Mouse (Mus musculus): ENCODE measurements around the gene Olfr890. TPM values are rescaled to one million over a fixed set of nuclear protein-coding genes. Genes with fewer than 3 reads are reported as not detected.
"Not testable (repeated sequence)": the region's sequence is repeated elsewhere in the genome, so short reads cannot be mapped to it uniquely, and the experiment has no call there.

The Olfr890 gene
- polyA plus RNA-seq (2012; rRNA removed): not detected in 2 replicates

DNA sequence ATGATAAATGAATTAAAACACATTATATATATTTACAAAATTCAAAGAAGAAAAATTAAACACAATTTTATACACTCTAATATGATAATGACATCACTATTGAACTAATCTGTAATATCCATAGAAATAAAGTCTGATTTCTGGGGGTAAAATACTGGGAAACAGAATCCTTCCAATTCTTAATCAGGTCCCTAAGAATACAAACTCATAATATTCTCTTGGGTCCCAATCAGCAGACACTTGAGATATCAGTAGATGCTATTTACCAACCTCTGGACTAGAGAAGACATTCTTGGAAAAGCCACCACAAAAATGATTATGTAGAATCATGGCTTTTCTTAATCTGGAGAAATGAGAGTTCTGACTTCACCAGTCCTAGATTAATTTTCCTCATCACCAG lies at the start of gene Olfr890:
TSS of gene Olfr890 (plus strand) at position 301 of the 400 bp plus-strand sequence.
- no peaks in the 10 kb centered on the region for H3K4me1 ChIP-seq (ENCODE audit: control insufficient read depth, insufficient read depth, low read length)
- TF ChIP-seq POLR2A (IDR thresholded peaks at IDR 0.05; ENCODE audit: borderline replicate concordance, extremely low read depth, low read depth, low read length) (no peak), CTCF (IDR thresholded peaks at IDR 0.05; ENCODE audit: insufficient read depth, low read length) (no peak)
- no peak for DNase-seq
- no peak within 1 kb of the TSS for H3K4me3 ChIP-seq (replicated peaks; ENCODE audit: extremely low read depth, low read depth, low read length)

DNA sequence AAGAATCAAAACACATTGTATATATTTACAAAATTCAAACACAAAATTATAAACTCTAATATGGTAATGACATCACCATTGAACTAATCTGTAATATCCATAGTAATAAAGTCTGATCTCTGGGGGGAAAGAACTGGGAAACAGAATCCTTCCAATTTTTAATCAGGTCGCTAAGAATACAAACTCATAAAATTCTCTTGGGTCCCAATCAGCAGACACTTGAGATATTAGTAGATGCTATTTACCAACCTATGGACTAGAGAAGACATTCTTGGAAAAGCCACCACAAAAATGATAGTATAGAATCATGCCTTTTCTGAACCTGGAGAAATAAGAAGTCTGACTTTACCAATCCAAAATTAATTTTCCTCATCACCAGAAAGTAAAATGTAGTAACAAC lies 34.5 kb upstream of the Olfr890 start, which contains the start of gene Olfr888:
TSS of gene Olfr888 (plus strand) at position 301 of the 400 bp plus-strand sequence.
- WGBS: 67% methylated on average over 1 of the region's 1 CpGs
- no peak for TF ChIP-seq POLR2A (IDR thresholded peaks at IDR 0.05; ENCODE audit: borderline replicate concordance, extremely low read depth, low read depth, low read length)
- TF ChIP-seq CTCF (IDR thresholded peaks at IDR 0.05; ENCODE audit: insufficient read depth, low read length): no peak
- Histone ChIP-seq H3K4me3 (replicated peaks; ENCODE audit: extremely low read depth, low read depth, low read length) (no peak within 1 kb of the TSS), H3K4me1 (ENCODE audit: control insufficient read depth, insufficient read depth, low read length) (no peaks in the 10 kb centered on the region)
- DNase-seq: no peak

GRCm38 (mm10) chr9:38114898-38115297 lies 27.4 kb upstream of the Olfr890 start, which contains the start of gene Olfr889:
Gene Olfr889, plus strand, starts transcription at chr9:38115198.
- TF ChIP-seq CTCF (IDR thresholded peaks at IDR 0.05; ENCODE audit: insufficient read depth, low read length) (no peak), POLR2A (IDR thresholded peaks at IDR 0.05; ENCODE audit: borderline replicate concordance, extremely low read depth, low read depth, low read length) (no peak)
- Histone ChIP-seq H3K4me1 (ENCODE audit: control insufficient read depth, insufficient read depth, low read length) (no peaks in the 10 kb centered on the region), H3K4me3 (replicated peaks; ENCODE audit: extremely low read depth, low read depth, low read length) (no peak within 1 kb of the TSS)
- DNase-seq: no peak

DNA sequence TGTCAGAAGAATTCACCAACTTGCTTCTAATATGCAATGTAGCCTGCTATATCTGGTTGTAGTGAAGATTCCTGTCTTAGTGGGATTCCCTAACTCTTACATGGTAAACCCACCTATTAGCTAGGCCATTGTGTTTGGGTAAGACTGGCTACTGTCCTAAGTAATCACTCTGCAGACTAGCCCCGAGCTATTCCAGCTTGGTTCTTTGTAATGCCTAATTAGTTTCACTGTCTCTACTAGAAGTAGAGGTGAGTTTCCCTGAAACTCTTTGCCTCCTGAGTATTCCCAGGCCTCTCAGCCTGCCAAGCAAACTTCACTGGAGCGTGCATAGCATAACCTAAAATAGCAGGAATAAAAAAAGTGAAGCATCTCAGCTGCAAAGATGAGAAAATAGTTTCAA lies 26.0 kb downstream of the Olfr890 start:
- DNase-seq; H3K4me3 ChIP-seq (replicated peaks; ENCODE audit: extremely low read depth, low read depth, low read length); H3K4me1 ChIP-seq (ENCODE audit: control insufficient read depth, insufficient read depth, low read length): not testable (repeated sequence)
- WGBS: 37% methylated on average over 2 of the region's 2 CpGs

- WGBS: 72% methylated on average over 1 of the region's 1 CpGs
- Histone ChIP-seq H3K4me3 (replicated peaks; ENCODE audit: extremely low read depth, low read depth, low read length) (no peak within 1 kb of the TSS), H3K4me1 (ENCODE audit: control insufficient read depth, insufficient read depth, low read length) (no peaks in the 10 kb centered on the region)
- TF ChIP-seq POLR2A (IDR thresholded peaks at IDR 0.05; ENCODE audit: borderline replicate concordance, extremely low read depth, low read depth, low read length) (no peak), CTCF (IDR thresholded peaks at IDR 0.05; ENCODE audit: insufficient read depth, low read length) (no peak)
- no peak for DNase-seq
Measured at GRCm38 (mm10) chr9:38180721-38181120, 38.4 kb downstream of the Olfr890 start, which contains the start of gene Olfr891. Gene Olfr891, minus strand, starts transcription at chr9:38180821.

Other genes starting within 250 kb of the Olfr890 start
- not detected in 2 replicates for gene Olfr145, start 245.8 kb upstream of the Olfr890 start, polyA plus RNA-seq (2012; rRNA removed)
- gene Olfr878, start 224.7 kb upstream of the Olfr890 start, polyA plus RNA-seq (2012; rRNA removed): not detected in 2 replicates
- not detected in 2 replicates for gene Olfr881, start 150.7 kb upstream of the Olfr890 start, polyA plus RNA-seq (2012; rRNA removed)
- not detected in 2 replicates for gene Olfr883, start 116.7 kb upstream of the Olfr890 start, polyA plus RNA-seq (2012; rRNA removed)
- gene Olfr884, start 96.0 kb upstream of the Olfr890 start, polyA plus RNA-seq (2012; rRNA removed): not detected in 2 replicates
- gene Olfr885, start 81.2 kb upstream of the Olfr890 start, polyA plus RNA-seq (2012; rRNA removed): not detected in 2 replicates
- gene Olfr887, start 58.4 kb upstream of the Olfr890 start, polyA plus RNA-seq (2012; rRNA removed): not detected in 2 replicates
- gene Olfr888, start 34.4 kb upstream of the Olfr890 start, polyA plus RNA-seq (2012; rRNA removed): not detected in 2 replicates
- gene Olfr889, start 27.3 kb upstream of the Olfr890 start, polyA plus RNA-seq (2012; rRNA removed): not detected in 2 replicates
- gene Olfr891, start 38.3 kb downstream of the Olfr890 start, polyA plus RNA-seq (2012; rRNA removed): not detected in 2 replicates
- gene Olfr893, start 65.8 kb downstream of the Olfr890 start, polyA plus RNA-seq (2012; rRNA removed): not detected in 2 replicates
- not detected in 2 replicates for gene Olfr894, start 75.5 kb downstream of the Olfr890 start, polyA plus RNA-seq (2012; rRNA removed)
- gene Olfr143, start 110.3 kb downstream of the Olfr890 start, polyA plus RNA-seq (2012; rRNA removed): not detected in 2 replicates
- gene Olfr895, start 125.3 kb downstream of the Olfr890 start, polyA plus RNA-seq (2012; rRNA removed): not detected in 2 replicates
- gene Olfr896-ps1, start 148.6 kb downstream of the Olfr890 start, polyA plus RNA-seq (2012; rRNA removed): not detected in 2 replicates
- not detected in 2 replicates for gene Olfr25, start 186.5 kb downstream of the Olfr890 start, polyA plus RNA-seq (2012; rRNA removed)
- gene Olfr898, start 205.9 kb downstream of the Olfr890 start, polyA plus RNA-seq (2012; rRNA removed): not detected in 2 replicates
- gene Olfr250, start 224.4 kb downstream of the Olfr890 start, polyA plus RNA-seq (2012; rRNA removed): not detected in 2 replicates
- gene Olfr251, start 234.6 kb downstream of the Olfr890 start, polyA plus RNA-seq (2012; rRNA removed): not detected in 2 replicates